Mouse (Mus musculus) embryonic fibroblast, embryonic 13.5 days (primary cell): ENCODE data around the gene Fgf14.

ENCODE experiments used
- CTCF ChIP-seq: IDR thresholded peaks from 2 replicates; pipeline ENCODE4 v1.5.1; 2011; ENCODE audit warnings: mild to moderate bottlenecking, control low read depth, low read length, moderate library complexity, borderline replicate concordance; ENCODE audit not compliant: insufficient read depth
- POLR2A ChIP-seq: IDR thresholded peaks from 2 replicates; pipeline ENCODE4 v1.6.1; 2011; ENCODE audit warnings: low read depth, mild to moderate bottlenecking, control low read depth, low read length, moderate library complexity

- TF ChIP-seq POLR2A (no peak), CTCF (no peak)
Observed at GRCm38 (mm10) chr14:124264541-124265059, 412.3 kb downstream of the Fgf14 start.
